Mouse (Mus musculus) cerebellum, adult 18-20 months (tissue): Measurements from ENCODE around the gene Tiparp.

Experiments used
- DNase-seq, 2 experiments: peaks; one replicate each; pipeline ENCODE4 v3.0.0; 2021

Gene Tiparp

DNA sequence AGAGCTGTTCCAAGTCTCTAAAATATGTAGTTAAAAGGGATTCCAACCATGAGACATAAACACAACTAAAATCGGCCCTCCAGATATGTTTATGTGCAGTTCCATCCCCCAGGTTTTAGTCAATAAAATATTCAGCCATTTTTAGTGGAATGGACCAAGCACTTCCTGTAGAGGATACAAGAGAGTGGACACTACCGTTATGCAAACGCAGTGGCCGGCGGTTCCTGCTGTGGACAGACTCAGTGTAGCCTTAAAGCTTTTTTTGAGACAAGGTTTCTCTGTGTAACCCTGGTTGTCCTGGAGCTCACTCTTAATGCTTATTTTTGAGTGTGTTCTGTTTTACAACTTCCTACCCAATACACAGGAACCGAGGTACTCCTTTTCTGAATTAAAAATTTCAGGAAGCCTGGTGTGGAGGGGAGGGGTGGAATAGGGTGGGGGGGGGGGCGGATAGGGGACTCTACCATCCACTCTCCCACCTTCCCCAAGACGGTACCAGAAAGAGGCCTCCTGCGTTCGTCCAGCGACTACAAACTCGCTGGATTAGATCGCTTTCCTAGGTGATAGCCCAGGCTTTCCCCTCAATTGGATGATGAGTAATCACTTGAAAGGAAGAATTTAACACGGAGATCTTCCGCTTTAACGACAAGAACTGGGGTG is 57.7 kb downstream of the Tiparp start:
- DNase-seq = no peak

GRCm38 (mm10) chr3:65586483-65586905 is 58.3 kb downstream of the Tiparp start:
- peak; percentile 11 to 29 for DNase-seq

- DNase-seq = no peak
Measured at GRCm38 (mm10) chr3:65586966-65587365, 58.8 kb downstream of the Tiparp start.

GRCm38 (mm10) chr3:65588424-65588823 is 60.2 kb downstream of the Tiparp start:
- no peak for DNase-seq

DNA sequence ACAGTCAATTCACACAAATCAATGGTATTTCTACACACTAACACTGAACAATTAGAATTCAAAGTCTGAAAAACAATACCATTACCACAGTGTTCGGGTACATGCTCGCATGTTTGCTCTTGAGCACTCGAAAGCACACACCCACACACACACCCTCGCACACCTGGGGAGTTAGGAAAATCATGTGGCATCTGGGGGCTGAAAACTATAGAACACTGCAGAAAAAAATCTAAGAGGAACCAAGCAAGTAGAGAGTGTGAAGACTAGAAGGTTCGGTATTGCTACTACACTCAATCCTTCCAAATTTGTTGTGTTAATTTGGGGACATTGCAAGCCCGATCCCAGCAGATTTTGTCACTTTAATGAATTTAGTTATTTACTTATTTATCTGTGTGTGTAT is 64.6 kb downstream of the Tiparp start:
- no peak for DNase-seq

GRCm38 (mm10) chr3:65594493-65594892 is 66.3 kb downstream of the Tiparp start:
- DNase-seq = no peak

DNA sequence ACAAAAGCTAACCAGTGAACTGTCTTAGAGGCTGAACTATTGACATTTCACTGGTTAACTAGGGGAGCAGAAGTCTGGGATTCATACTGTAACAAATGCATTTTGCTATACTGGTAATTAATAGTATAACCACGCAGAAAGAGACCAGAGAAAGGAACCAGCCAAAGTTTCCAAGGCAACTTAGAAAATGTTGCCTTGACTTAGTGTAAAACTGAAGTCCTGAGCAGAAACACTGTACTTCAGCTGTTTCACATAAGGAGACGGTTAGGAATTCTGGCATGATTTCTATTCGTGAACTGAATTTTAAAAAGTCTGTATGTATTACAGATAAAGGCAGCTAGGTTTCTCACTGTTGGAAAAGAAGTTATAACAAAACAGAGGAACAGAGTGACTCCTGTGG is 67.0 kb downstream of the Tiparp start:
- DNase-seq = no peak

GRCm38 (mm10) chr3:65598071-65598830 is 70.0 kb downstream of the Tiparp start:
- DNase-seq = no peak

DNA sequence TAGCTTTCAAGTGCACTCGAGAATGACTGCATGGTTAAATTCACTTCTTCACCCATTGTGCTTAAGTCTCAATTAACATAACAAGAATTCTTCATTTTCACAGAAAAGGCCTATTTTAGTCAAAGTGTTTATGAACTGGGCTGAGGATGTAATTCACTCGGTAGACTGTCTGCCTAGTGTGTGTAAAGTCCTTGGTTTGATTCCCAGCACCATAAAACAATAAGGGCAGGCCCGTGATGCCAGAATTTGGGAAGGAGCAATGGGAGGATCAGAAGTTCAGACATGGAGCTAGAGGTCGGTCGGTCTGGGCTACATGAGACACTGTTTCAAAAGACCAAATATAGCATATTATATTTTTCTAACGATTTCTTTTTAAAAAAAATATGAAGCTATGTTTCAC is 70.9 kb downstream of the Tiparp start:
- no peak for DNase-seq

DNA sequence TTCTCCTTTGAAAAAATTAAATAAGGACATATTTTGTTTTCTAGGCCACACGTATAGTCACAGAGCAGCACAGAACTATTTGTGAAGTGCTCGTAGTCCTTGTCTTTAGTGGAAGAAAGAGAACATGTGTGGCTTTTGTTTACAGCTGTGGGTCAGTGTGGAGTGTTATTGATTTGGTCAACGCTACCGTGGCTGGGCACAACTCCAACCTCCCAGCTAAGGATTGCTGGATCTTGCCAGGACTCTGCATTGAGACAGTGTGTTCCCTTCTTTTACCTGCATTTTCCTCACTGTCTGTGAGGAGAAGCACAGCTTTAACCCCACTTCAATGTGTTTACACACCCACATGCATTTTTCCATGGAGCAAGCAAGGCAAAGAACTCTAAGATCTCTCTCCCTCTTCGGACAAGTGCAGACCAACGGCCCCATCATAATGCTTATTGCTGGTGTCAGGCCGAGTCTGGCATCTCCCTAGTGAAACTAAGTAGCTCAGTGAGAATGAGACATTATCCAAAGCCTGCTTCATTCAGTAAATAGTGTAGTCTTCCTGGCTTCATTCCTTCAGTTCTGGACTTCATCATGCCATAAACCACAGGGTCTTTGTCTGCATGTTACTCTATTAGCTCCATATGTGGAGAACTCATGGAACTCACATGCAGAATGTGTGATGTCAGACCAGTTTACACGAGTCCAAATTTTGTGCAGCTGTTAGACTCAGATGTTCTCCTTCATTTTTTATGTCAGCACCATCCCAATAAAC is 73.3 kb downstream of the Tiparp start:
- no peak for DNase-seq

DNA sequence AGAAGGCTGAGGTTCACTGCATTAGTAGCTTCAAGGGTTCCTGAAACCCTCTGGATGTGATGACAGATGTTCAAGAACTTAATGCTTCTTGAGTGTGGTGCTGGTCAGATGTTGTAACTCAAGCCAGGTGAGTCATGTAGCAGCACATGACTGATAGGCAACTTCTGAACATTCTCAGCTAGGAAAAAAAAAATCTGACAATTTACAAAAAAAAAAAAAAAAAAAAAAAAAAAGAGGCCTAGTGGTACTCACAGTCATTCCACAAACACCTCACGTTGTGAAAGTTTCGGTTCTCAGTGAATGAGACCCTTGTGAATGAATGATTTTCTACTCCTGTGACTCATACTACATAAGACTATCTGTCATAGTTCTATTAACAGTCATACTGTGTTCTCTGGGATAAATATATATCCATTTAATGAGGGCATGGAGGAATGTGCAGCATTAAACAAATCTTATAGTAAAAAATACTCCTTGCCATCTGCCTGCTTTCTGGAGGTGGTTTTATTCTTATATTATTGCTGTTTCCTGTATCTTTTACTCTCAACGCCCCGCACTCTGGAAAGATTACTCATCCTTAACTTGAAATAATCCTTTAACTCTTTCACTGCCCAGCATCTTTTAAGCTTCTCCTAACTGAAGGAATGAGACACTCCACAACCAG is 75.3 kb downstream of the Tiparp start:
- no peak for DNase-seq
